Mouse (Mus musculus) CD4-positive helper T cell, adult 2 months (primary cell): ENCODE results near the gene Gnai2.
"Not testable (repeated sequence)": the region's sequence is repeated elsewhere in the genome, so short reads cannot be mapped to it uniquely, and the experiment has no call there.

Experiments used
- DNase-seq: peaks from one replicate; pipeline ENCODE4 v3.0.0-alpha.2; 2012; ENCODE audit warnings: low read depth, missing footprints, low spot score

Gene Gnai2

DNA sequence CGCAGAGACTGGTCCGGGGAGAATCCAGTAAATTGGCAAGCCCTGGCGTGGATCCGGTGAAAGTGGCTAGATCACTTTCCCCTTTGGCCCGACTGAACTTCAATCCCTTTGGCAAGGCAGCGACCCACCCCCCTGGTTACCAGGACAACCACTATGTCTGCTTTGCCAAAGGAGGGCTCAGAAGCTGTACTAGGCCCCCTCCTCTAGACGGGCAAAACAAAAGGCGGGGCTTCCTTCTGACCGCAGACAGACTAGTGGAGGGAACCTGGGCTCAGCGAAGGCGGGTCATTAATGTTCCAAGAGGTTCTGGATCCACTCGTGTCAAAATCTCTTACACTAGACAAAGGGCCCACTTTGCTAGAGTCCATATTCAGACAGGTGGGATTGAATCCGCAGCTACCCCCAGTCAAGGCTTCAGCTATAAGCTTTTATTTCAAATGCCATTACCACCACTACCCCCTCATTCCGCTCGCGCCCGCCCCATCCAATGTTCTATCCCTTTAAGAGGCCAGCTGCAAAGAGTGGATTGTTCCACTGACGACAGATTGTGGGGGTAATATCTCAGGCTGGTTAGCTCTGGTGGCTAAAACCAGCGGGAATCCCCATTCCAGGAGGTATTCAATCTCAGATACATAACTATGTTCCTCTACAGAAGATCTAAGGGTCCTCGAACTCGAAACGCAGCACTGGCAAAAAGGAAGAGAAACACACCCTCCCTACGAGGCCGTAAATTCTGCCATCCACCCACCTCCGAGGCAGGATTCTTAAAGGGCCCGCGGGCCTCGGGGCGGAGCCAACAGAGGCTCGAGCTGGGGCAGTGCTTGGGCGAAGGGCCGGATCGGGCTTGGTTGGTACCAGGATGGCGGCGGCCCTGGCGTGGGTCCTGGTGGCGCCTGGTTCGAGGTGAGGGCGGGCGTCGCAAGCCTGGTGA is 66.6 kb downstream of the Gnai2 start:
- DNase-seq = peak; percentile 89

DNA sequence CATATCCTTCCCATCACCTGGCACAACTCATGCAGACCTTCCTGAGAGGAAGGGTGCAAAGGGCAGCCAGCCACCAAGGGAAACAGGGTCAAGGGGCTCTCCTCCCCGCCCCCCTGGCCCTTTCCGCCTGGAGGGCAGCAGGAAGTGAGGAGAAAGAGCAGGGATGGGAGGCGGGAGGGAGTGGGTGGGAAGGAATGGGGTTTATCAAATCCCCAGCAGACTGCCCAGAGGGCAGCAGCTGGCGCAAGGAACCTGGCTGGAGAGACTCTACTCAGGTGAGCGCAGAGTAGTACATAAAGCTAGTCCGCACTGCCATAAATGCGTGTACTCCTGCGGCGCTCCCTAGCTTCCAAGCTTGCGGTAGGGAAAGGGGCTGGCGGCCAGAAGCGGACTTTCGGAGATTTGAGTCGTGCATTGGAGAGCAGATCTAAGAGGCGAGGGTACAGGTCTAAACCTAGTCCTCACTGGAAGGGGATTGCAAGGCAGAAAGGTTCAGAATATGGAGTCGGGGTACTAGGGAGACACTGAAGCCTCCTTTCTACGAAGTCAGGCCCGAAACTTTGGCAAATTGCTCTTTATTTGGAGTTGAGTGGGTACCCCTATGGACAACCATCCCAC is 67.4 kb downstream of the Gnai2 start, which contains the start of gene Hyal2:
Gene Hyal2, plus strand, starts transcription at position 244 of the 618 bp plus-strand sequence.
- DNase-seq = no peak

DNA sequence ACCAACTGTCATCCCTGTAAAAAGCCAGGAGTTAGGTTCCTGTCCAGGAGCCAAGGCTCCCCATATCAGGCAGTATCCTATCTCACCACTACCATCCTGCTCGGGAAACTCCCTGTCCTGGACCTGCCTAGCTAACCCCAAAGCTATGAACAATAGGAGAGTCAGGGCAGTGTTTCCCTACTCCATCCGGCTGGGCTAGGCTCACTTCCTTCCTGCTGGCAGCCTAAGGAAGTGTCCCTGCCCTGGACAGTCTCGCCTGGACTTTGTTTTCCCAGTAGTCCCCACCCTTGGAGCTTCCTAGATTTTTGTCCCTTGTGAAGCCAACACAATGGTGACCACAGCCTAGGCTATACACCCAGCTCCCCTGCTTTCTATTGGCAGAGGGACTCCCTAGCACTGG is 68.3 kb downstream of the Gnai2 start:
- DNase-seq = no peak

DNA sequence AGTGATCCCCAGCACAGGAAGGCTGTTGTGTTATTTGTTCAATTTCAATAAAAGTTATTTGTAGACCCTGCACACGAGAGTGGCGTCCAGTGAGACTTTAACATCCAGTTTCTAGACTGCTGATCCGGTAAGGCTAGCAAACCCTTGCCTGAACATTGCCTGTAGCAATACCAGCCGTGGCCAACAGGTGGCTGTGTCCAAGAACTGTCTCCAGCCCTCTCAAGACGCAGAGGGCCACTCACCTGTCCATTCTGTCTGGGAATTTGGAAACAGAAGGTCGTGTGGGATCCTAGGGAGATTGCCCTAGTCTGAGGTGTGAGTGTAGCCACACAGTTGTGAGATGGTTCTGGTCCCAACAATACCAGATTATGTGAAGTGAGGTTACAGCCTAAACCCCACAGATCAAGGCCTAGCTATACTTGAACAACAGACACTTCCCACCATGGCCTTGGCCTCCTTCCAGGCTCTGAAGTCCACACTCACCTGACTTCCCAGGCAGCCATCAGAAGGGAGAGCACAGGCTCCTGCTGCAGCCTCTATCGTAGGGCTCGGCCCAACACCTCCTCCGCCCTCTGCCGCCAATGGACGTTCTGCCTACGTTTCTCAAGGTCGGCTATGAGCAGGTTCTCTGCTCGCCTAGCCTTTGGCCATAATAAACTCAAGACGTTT is 69.0 kb downstream of the Gnai2 start:
- DNase-seq = peak; percentile 73

DNA sequence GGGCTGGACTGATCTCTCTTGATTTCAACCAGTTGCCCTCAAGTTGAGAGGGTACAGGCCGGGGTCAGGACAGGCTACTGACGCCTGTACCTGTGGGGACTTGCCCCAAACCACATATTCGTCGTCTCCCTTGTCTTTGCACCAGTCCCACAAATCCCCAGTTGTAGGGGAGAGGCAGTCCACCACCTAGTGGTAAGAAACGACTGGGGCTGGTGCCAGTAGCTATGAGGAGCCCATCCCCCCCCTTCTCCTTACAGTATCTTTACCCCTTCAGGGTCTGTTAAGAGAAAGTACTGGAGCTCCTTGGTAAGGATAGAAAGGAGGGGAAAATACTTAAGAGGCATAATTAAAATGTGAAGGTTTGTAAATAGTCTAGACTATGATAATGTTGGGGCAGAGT is 69.6 kb downstream of the Gnai2 start:
- not testable (repeated sequence) for DNase-seq
